Mouse (Mus musculus) retina, embryonic 14.5 days (tissue): ENCODE results near the gene Ror2.

Experiments used
- DNase-seq: peaks from one replicate; pipeline ENCODE4 v3.0.0-alpha.2; 2015; ENCODE audit warnings: low spot score

The Ror2 gene

DNA sequence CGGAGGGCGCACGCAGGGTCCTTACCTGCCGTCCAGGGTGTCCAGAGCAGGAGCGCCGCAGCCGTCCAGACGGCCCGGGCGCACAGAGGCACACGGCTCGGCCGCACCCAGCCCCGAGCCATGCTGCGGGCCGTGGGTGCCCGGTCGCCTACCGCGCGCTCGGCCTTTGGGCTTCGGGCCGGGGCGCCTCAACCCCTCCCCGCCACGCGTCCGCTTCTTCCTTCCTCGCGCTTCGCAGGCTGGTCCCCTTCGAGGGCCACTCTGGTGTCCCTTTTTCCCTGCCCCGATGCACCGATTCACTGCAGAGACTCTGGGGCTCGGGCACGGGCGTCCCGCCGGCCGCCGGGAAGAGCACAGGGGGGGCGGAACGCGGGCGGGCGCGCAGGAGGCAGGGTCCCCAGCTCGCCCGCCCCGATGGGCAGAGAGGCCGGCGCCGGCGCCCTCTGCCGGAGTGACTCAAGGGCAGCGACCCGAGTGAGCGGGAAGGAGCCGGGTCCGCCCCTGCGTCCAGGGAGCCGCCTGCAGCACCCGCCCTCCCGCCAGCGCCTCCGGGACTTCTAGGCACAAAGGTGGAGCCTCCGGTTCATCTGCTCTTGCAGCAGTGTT is at the start of gene Ror2:
Ror2 (minus strand) TSS at position 369 of the 606 bp plus-strand sequence.
- DNase-seq, result peak; percentile 77

DNA sequence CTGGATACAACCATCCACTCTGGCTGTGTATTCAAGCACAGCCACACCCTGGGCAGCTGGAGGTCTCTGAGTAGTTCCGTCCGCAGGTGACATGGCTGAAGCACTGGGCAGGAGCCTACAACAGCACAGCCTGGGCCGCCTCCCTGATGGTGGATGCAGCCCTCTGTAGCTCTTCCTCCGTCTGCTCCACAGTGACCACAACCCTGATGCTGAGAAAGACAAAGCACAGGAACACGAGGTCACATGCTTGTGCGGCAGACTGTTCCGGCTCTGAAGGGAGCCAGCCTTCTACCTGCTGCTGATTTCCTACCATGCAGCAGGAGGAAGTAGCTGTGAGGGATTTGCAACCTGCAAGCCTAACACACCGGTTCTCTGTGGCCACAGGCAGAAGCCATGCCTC is 47.8 kb upstream of the Ror2 start:
- DNase-seq, result no peak

GRCm38 (mm10) chr13:53330246-53330645 is 44.3 kb upstream of the Ror2 start:
- no peak for DNase-seq

GRCm38 (mm10) chr13:53325531-53325930 is 39.6 kb upstream of the Ror2 start:
- DNase-seq, result no peak

GRCm38 (mm10) chr13:53323661-53324060 is 37.7 kb upstream of the Ror2 start:
- DNase-seq, result no peak

- DNase-seq, result no peak
Measured at GRCm38 (mm10) chr13:53320899-53321298, 35.0 kb upstream of the Ror2 start.

DNA sequence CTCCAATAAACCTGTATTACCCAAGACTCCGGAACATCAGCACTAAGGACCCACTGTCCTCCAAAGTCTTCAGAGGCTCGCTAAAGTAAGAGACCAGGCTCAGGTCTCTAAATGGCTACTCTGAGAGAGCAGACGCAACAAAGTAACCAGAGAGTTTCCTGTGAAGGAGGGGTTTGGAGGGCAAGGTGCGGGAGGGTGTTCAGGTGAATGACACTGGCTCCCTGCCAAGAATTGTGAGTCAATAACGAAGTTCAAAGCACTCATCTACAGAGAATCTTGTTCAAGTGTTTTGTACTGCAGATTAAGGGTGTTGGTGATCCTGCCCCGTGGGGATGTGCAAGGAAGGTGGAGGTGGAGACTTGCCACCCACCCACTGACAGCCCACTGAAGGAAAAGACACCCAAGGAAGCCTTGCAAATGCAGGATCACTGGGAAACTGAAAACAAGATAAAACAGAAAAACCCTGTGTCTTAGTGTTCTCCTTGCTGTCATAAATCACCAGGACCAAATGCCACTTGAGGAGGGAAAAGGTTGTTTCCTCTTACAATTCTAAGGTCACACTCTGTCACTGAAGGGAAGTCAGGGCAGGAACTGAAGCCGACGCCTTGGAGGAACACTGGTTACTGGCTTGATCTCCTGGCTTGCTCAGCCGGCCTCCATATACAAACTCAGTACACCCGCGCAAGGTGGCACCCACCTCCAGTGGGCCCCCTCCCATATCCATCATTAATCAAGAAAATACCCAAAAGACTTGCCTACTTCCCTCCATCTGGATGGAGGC is 30.8 kb upstream of the Ror2 start:
- no peak for DNase-seq

- peak; percentile 16 for DNase-seq
Measured at GRCm38 (mm10) chr13:53315757-53316156, 29.8 kb upstream of the Ror2 start.

DNA sequence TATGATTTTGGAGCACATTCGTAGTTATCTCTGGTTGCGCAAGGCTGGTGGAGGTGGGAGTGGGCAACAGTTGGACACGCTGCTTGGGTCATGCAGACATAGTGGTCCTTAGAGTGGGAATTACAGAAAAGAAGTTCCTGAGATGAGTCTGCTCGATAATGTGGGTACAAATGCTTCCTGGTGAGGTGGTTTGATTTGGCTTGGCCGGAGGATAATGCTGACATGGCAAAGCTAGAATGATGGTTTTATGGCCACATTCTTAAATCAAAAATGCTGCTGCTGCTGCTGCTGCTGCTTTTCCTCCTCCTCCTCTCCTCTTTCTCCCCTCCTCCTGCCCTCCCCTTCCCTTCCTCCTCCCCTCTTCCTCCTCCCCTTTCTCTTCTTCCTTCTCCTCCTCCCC is 24.5 kb upstream of the Ror2 start:
- DNase-seq, result no peak

DNA sequence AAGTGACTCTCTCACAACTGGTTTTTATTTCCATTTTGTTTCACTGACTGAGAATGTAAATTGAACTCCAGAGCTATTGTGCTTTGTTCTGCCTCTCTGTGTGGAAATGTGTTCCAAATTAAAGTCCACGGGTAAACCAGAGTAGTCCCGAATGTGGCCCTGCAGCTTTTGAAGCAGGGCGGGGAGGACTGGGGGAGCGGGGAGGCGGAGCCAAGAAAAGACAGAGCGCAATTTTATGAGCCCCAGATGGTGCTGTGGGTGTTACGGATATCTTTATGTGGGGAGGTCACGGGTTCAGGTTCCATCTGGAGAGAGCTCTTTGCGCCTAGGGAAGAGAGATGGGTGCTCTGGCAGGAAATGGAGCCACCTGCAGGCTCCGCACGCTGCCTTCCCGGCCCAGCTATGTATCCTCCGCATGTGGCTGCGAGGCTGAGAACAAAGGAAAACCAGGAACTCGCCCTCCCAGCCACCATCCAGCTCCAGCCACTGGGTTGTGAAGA is 23.8 kb upstream of the Ror2 start:
- peak; percentile 62 for DNase-seq

DNA sequence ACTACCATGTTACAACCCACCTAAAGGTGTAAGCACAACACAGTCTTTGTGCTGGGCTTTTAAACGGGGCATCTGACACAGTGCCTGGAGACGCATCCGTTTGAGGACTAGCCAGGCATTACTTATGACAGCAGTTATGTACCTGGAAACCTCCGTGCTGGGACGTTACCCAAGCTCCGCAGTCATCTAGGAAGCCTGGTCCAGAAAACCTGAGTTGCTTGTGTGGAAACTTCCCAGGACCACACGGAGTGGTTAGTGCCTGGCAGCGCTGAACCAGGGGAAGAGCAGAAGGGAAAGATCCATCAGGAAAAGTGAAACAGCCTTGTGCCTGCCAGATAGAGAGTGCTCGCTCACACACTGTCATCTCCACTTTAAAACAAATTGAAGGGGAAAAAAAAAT is 23.2 kb upstream of the Ror2 start:
- no peak for DNase-seq

GRCm38 (mm10) chr13:53306836-53307235 is 20.9 kb upstream of the Ror2 start:
- DNase-seq, result no peak

DNA sequence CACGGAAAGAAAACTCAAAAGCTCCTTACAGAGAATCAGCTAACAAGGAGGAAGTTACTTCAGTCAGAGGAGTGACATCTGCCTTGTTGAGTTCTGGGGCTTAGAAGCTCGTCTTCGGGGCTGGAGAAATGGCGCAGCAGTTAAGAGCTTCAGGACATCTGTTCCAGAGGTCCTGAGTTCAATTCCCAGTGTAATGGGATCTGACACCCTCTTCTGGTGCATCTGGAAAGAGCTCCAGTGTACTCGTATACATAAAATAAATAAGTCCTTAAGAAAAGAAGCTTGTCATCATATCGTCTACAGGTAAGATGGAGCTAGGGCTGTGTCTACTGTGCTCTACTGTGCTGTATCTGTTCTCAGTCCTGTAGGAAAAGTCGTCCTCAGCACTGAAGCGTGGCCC is 19.3 kb upstream of the Ror2 start:
- DNase-seq, result no peak

DNA sequence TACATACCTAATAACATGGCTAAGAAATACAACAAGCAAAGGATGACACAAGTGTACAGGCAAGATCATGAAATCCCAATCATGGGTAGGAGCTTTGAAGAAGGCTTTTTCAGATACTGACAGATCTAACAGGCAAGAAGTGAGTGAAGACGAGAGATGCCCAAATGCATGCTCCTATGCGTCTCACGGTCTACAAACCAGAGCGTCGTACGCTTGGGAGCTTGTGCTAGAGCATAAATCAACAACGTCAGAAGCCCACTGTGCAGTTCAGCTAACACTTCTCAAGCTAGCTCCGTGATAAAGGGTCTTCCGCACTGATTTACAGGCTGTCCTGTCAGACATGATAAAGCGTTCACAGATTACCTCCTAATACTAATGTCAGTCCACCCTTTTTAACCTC is 16.8 kb upstream of the Ror2 start:
- no peak for DNase-seq

DNA sequence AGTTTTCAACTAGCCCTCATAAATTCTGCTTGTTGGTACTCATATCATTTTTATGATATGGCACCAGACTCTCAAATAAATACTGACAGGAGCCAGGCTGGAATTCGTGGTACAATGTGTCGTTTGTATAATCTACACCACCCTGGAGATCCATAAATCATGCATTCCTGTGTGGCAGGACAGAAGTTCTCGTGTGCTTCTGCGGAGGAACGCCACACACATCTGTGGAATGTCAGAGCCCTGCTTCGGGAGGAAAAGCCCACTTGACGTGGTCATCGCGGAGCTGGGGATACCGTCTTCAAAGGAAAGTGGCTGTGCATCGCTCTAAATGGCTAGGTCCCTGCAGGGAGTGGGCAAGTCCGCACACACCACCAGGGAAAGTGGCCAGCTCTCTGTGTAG is 7.1 kb upstream of the Ror2 start:
- no peak for DNase-seq

- DNase-seq, result no peak
Measured at GRCm38 (mm10) chr13:53292244-53292643, 6.3 kb upstream of the Ror2 start.

GRCm38 (mm10) chr13:53285261-53285755 is 616 bp downstream of the Ror2 start:
- DNase-seq, result peak; percentile 47

DNA sequence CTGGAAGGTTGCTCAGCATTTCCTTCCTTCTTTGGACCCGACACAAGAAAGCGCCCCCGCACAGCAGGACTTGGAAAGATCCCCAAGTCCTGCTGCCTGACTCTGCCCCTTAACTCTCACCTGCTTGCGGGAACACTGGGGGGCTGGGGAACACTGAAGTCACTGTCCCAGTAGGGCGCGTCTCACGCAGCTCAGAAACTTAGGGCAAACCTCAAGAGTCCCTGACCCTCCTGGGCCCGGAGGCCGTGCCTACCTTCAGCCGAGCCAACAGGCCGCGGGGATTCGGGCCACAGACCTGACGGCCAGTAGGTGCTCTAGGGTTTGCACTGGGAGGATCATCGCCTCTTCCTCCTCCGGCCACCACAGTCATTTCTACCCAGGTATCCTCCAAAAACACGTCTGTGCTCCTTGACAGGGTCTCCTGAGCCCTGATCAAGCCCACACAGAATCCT is 1.2 kb downstream of the Ror2 start:
- DNase-seq, result no peak

- no peak for DNase-seq
Measured at GRCm38 (mm10) chr13:53281604-53282396, 4.1 kb downstream of the Ror2 start.

GRCm38 (mm10) chr13:53278908-53279307 is 7.0 kb downstream of the Ror2 start:
- no peak for DNase-seq

DNA sequence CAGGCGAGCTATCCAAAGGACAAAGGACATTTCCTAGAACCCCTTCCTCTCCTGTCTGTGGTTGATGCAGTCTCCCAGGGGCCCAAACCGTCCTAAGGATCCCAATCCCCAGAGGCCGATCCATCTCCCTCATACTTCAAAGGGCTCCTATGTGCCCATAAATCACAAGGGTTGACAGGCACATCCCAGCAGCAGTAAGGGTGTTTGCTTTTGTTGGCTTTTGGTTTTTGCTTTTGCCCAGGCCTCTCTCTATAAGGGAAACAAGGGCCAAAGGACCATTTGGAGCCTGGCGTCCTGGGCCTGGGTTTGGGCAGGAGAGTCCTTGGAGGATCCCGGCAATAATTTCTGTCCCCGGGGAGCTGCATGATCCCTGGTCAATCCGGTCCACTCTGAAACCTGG is 9.5 kb downstream of the Ror2 start:
- no peak for DNase-seq

DNA sequence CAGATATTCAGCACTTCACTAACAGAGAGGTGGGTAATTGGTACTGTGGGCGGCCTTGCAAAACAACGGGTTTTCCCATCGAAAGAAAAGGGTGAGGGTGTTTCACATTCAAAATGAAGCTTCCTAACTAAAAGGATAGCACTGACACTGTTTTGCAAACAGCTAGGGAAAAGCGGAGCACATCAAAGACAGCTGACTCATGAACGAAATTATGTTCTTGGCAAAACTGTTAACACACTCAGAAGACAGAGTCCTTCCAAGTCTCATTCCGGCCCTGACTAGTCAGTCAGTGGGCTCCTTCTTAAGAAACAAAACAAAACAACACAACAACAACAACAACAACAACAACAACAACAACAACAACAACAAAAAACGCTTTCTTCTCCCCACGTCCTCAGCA is 10.1 kb downstream of the Ror2 start:
- no peak for DNase-seq

DNA sequence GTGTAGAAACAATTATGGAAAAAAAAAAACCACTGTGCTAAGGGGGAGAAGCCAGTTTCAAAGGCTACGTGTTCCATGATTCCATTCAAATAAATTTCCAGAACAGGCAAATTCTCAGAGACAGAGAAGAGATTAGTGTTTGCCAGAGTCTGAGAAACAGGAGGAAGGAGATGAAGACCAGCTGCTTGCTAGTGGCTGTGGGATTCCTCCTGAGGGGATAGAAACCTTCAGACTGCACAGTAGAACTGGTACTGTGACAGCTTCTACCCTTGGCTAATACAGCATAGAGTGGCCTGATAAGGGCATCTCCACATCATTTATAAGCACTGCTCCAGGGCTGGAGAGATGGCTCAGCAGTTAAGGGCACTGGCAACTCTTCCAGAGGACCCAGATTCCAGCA is 11.2 kb downstream of the Ror2 start:
- DNase-seq, result no peak
